Mouse (Mus musculus): ENCODE measurements around the gene Ccr8. TPM values are rescaled to one million over a fixed set of nuclear protein-coding genes. Genes with fewer than 3 reads are reported as not detected.
"Not testable (repeated sequence)": the region's sequence is repeated elsewhere in the genome, so short reads cannot be mapped to it uniquely, and the experiment has no call there.

Ccr8 gene
- total RNA-seq, 1 experiment from 2014 or later: not detected

- DNase-seq: no peak
Observed at GRCm38 (mm10) chr9:120091086-120091485, 828 bp upstream of the Ccr8 start.

GRCm38 (mm10) chr9:120093701-120094100 is 1.8 kb downstream of the Ccr8 start:
- DNase-seq: no peak

- no peak for DNase-seq
Observed at GRCm38 (mm10) chr9:120095886-120096285, 4.0 kb downstream of the Ccr8 start.

GRCm38 (mm10) chr9:120098682-120099081 is 6.8 kb downstream of the Ccr8 start:
- peak; percentile 77 for DNase-seq

GRCm38 (mm10) chr9:120099304-120099703 is 7.4 kb downstream of the Ccr8 start:
- DNase-seq: no peak

- no peak for DNase-seq
Observed at GRCm38 (mm10) chr9:120101165-120101564, 9.3 kb downstream of the Ccr8 start.

GRCm38 (mm10) chr9:120108953-120109352 is 17.0 kb downstream of the Ccr8 start:
- not testable (repeated sequence) for DNase-seq

GRCm38 (mm10) chr9:120110211-120111018 is 18.5 kb downstream of the Ccr8 start, which contains the start of gene Slc25a38:
Gene Slc25a38 (plus strand): TSS chr9:120110374.
- DNase-seq: peak; percentile 98

GRCm38 (mm10) chr9:120111156-120111945 is 19.4 kb downstream of the Ccr8 start:
- no peak for DNase-seq

GRCm38 (mm10) chr9:120112472-120112871 is 20.6 kb downstream of the Ccr8 start:
- DNase-seq: no peak

- DNase-seq: no peak
Observed at GRCm38 (mm10) chr9:120113456-120113855, 21.5 kb downstream of the Ccr8 start.

GRCm38 (mm10) chr9:120114051-120114788 is 22.3 kb downstream of the Ccr8 start:
- DNase-seq: no peak

GRCm38 (mm10) chr9:120114789-120115151 is 22.9 kb downstream of the Ccr8 start:
- no peak for DNase-seq

GRCm38 (mm10) chr9:120115580-120115979 is 23.7 kb downstream of the Ccr8 start:
- DNase-seq: peak; percentile 52

- DNase-seq: no peak
Observed at GRCm38 (mm10) chr9:120116184-120116624, 24.3 kb downstream of the Ccr8 start.

- no peak for DNase-seq
Observed at GRCm38 (mm10) chr9:120118212-120118611, 26.3 kb downstream of the Ccr8 start.

GRCm38 (mm10) chr9:120120503-120120902 is 28.6 kb downstream of the Ccr8 start:
- DNase-seq: no peak

GRCm38 (mm10) chr9:120126868-120127267 is 35.0 kb downstream of the Ccr8 start:
- DNase-seq: no peak

GRCm38 (mm10) chr9:120127538-120128251 is 35.8 kb downstream of the Ccr8 start, which contains the start of gene Rpsa:
Gene Rpsa (plus strand): TSS chr9:120127689.
- peak; percentile 98 for DNase-seq

GRCm38 (mm10) chr9:120129276-120129675 is 37.4 kb downstream of the Ccr8 start:
- no peak for DNase-seq

GRCm38 (mm10) chr9:120131784-120132288 is 39.9 kb downstream of the Ccr8 start:
- DNase-seq: no peak
